Mouse (Mus musculus) left cerebral cortex, adult 18-20 months (tissue): ENCODE results near the gene Rint1. TPM values are rescaled to one million over a fixed set of nuclear protein-coding genes. Genes with fewer than 3 reads are reported as not detected.

Source experiments
- DNase-seq, 2 experiments: peaks; one replicate each; pipeline ENCODE4 v3.0.0; 2021 to 2022; ENCODE audit warnings: low spot score in 2 of 2, mixed read lengths in 1 of 2
- total RNA-seq, 2 experiments: library from RNA; stranded (reverse); gene quantifications; 2 replicates each; pipeline ENCODE4 v1.2.3; 2021

Gene Rint1
- total RNA-seq, 2 experiments from 2014 or later = 20.8 to 23.4 TPM

- DNase-seq = no peak
These were observed 75.9 kb downstream of the Rint1 start for GRCm38 (mm10) chr5:23863166-23864053.

- DNase-seq = no peak
These were observed 76.8 kb downstream of the Rint1 start for GRCm38 (mm10) chr5:23864054-23864965.

GRCm38 (mm10) chr5:23865941-23866340 lies 78.4 kb downstream of the Rint1 start:
- DNase-seq = no peak

Other genes starting within 250 kb of the Rint1 start
- 100 to 1,000 TPM; 192 to 194 TPM for gene Srpk2, start 103.1 kb upstream of the Rint1 start, total RNA-seq
- 10 to 100 TPM; 11.9 to 15.2 TPM for gene Pus7, start 4.0 kb upstream of the Rint1 start, total RNA-seq
- gene Tomm7, start 56.5 kb downstream of the Rint1 start, total RNA-seq = 10 to 100 TPM; 83.1 to 86.2 TPM
- gene Fam126a, start 243.0 kb downstream of the Rint1 start, total RNA-seq = 10 to 100 TPM; 15.4 to 16.6 TPM